Mouse (Mus musculus) A20 (cell line): ENCODE measurements around the gene Txndc9.

Experiments used
- DNase-seq: peaks from one replicate; pipeline ENCODE4 v3.0.0-alpha.2; 2011; ENCODE audit warnings: low read depth, low spot score

The Txndc9 gene

DNA sequence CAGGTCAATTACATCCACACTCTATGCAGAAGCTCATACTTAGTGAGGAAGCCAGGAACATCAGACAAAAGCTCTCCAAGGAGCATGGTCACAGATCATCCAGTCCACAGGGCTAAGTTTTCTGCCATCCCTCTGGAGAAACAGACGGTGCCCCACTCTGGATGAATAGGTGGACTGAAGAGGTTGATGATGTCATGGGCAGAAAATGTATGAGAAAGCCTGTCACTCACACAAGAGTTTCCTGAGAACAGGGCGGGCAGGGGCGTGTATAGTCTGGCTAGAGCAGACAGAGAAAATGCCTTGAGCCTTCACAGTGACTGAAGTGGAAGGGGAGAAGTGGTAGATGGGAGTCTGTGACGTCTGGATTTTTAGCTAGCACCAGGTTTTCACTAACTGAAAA lies 26.2 kb downstream of the Txndc9 start:
- DNase-seq, result no peak

DNA sequence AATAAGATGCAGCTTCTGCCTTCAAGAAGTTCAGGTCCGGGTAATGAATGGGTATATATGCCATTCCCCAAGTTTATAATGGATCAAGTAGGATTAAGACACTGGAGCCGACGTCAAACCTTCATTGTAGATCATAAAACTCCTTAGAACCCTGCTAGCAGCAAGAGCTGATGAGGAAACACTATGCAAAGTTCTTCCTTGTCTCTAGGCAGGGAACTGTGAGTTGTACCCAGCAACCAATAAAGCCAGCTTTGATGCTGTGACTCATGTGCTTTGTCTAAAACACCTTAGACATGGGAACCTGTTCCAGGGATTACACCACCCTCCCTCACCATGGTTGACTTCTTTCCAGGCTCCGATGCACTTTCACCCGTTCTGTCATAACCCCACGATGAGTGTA lies 28.9 kb downstream of the Txndc9 start:
- DNase-seq, result no peak

DNA sequence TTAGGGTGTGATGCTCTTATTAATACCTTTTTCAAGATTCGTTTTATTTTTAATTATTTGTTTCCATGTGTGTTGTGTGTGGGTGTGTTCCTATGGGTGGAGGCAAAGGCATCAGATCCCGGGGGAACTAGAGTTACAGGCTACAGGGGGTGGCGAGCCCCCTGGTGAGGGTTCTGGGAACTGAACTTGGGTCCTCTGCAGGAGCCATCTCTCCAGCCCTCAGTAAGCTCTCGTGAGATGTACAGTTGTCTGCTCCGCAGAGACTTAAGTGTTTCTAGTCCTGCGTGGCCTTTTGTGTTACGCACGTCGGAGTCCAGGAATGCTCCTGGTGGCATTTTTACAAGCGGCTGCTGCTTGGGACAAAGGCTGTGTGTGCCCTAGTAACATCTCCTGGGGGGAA lies 32.1 kb downstream of the Txndc9 start:
- DNase-seq, result no peak

DNA sequence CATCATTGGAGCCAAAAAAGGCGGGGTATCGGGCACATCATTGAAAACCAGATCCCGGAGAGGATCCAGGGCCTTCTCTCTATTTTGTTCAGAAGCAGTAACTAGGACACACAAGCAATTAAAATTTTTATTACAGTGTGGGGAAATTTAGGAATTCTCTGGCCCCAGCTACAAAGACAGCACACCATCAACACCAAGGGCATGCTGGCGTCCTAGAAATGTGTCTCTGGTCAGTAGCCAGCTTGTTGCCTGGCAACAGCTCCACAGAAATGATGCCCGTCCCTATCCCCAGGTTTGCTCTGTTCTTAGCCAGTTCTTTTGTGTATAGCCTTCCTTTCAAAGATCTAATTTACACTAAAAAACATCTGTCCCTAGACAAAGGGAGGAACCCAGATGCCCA lies 38.2 kb downstream of the Txndc9 start:
- DNase-seq, result no peak

GRCm38 (mm10) chr1:37958516-37958915 lies 39.2 kb downstream of the Txndc9 start:
- no peak for DNase-seq

DNA sequence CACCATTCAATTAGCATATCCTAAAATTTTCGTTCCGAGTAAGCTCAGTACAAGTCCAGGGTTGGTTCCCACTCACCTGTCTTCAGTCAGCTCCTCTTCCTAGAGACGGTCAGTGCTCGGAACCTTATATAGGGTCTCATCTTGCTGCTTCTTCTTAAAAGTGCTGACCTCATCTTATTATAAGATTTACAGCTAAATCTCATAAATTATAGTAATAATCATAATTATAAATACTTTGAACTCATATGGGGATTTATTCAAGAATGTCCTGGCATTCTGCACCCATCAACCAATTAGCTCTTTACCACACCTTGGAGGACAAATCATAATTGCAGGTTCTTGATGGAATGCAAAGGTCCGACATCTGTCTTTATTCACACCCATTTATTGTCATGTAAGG lies 40.0 kb downstream of the Txndc9 start, which contains the start of gene Lyg1:
Lyg1 (minus strand) TSS at position 101 of the 400 bp plus-strand sequence.
- DNase-seq, result no peak

- DNase-seq, result no peak
Measured at GRCm38 (mm10) chr1:37956690-37957431, 40.8 kb downstream of the Txndc9 start.

GRCm38 (mm10) chr1:37955251-37955650 lies 42.4 kb downstream of the Txndc9 start:
- DNase-seq, result no peak

GRCm38 (mm10) chr1:37954786-37955185 lies 42.9 kb downstream of the Txndc9 start:
- DNase-seq, result no peak

DNA sequence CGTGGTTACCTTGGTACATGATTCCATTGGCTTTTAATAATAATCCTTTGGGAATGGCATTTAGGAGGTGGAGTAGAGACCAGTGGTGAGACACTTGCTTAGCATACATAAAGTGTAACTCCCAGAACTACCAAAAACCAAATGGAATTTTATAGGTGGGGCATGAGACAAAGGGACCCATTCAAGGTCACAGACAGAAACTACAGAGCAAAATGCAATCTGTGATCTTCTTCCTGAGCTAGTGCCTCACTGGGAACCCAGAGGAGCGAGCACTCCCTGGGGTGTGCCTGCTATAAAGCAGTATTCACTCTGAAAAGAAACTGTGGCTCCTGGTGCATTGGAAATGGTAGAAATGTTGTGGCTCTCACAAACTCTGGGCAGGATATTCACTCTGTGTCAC lies 48.8 kb downstream of the Txndc9 start:
- DNase-seq, result no peak
